Mouse (Mus musculus) midbrain, embryonic 13.5 days (tissue): ENCODE results near the gene Lpin3. TPM values are rescaled to one million over a fixed set of nuclear protein-coding genes. Genes with fewer than 3 reads are reported as not detected.

ENCODE experiments used
- ATAC-seq: fragments of 200-750 bp; cut with Nextera tagmentation; 2 replicates; pipeline ENCODE4 v1.8.0; 2017; ENCODE audit warnings: mild to moderate bottlenecking, moderate TSS enrichment, moderate library complexity
- H3K27ac ChIP-seq: fragments of 300-500 bp; sonication (generic); 2 replicates; pipeline ENCODE4 v1.5.1; 2015; ENCODE audit warnings: inconsistent platforms, mild to moderate bottlenecking, moderate library complexity
- H3K27me3 ChIP-seq: fragments of 300-500 bp; sonication (generic); 2 replicates; pipeline ENCODE4 v1.6.1; 2015; ENCODE audit warnings: mild to moderate bottlenecking, inconsistent platforms
- H3K36me3 ChIP-seq: fragments of 300-500 bp; sonication (generic); 2 replicates; pipeline ENCODE4 v1.6.1; 2015; ENCODE audit warnings: mild to moderate bottlenecking, inconsistent platforms
- H3K4me1 ChIP-seq: fragments of 300-500 bp; sonication (generic); replicated peaks from 2 replicates; pipeline ENCODE4 v1.6.1; 2015; ENCODE audit warnings: inconsistent platforms
- H3K4me2 ChIP-seq: fragments of 300-500 bp; sonication (generic); replicated peaks from 2 replicates; pipeline ENCODE4 v1.6.1; 2015; ENCODE audit warnings: moderate library complexity, mild to moderate bottlenecking, inconsistent platforms
- H3K4me3 ChIP-seq: fragments of 300-500 bp; sonication (generic); replicated peaks from 2 replicates; pipeline ENCODE4 v1.5.1; 2015; ENCODE audit warnings: mild to moderate bottlenecking, inconsistent platforms
- H3K9ac ChIP-seq: fragments of 300-500 bp; sonication (generic); replicated peaks from 2 replicates; pipeline ENCODE4 v1.6.1; 2015; ENCODE audit warnings: mild to moderate bottlenecking, inconsistent platforms
- H3K9me3 ChIP-seq: fragments of 300-500 bp; sonication (generic); 2 replicates; pipeline ENCODE4 v1.6.1; 2016; ENCODE audit warnings: mild to moderate bottlenecking, inconsistent platforms
- WGBS: fragments of 180-500 bp; shearing (Covaris S2); methylation state at CpG from one replicate; pipeline ENCODE4 v1.1.7; 2015; 5-methylcytosine and 5-hydroxymethylcytosine counted together
- polyA plus RNA-seq: library from polyadenylated mRNA; unstranded; fragments of >200 nt; fragmentation: Nextera tagmentation; extraction: Ambion mirVana; gene quantifications from 2 replicates; pipeline ENCODE4 v1.2.1, GENCODE M21; 2015

Lpin3 gene
- polyA plus RNA-seq, 1 experiment from 2014 or later = 0.38 TPM

- H3K27me3 ChIP-seq = no peaks in the 10 kb centered on the region
- H3K4me2 ChIP-seq = no peak overlapping the region
- 86% methylated on average over 4 of the region's 4 CpGs for WGBS
- H3K9ac ChIP-seq = no peak overlapping the region
- no peak overlapping the region for H3K27ac ChIP-seq
- no peak overlapping the region for H3K4me3 ChIP-seq
- no peak for ATAC-seq
- H3K36me3 ChIP-seq = peaks cover 86% of the 10 kb centered on the region
- H3K4me1 ChIP-seq = no peaks in the 10 kb centered on the region
- H3K9me3 ChIP-seq = no peaks in the 10 kb centered on the region
Measured at GRCm38 (mm10) chr2:160951595-160951994, 71.1 kb downstream of the Lpin3 start.

GRCm38 (mm10) chr2:160953131-160953873, 72.8 kb downstream of the Lpin3 start:
- H3K9me3 ChIP-seq = no peaks in the 10 kb centered on the region
- peaks cover 87% of the 10 kb centered on the region for H3K36me3 ChIP-seq
- no peak overlapping the region for H3K4me2 ChIP-seq
- ATAC-seq = no peak
- H3K9ac ChIP-seq = no peak overlapping the region
- H3K4me1 ChIP-seq = no peaks in the 10 kb centered on the region
- no peak overlapping the region for H3K4me3 ChIP-seq
- no peak overlapping the region for H3K27ac ChIP-seq
- WGBS = 85% methylated on average over 7 of the region's 7 CpGs
- no peaks in the 10 kb centered on the region for H3K27me3 ChIP-seq

GRCm38 (mm10) chr2:160954541-160954940, 74.1 kb downstream of the Lpin3 start:
- no peak overlapping the region for H3K4me2 ChIP-seq
- no peaks in the 10 kb centered on the region for H3K4me1 ChIP-seq
- peaks cover 82% of the 10 kb centered on the region for H3K36me3 ChIP-seq
- no peaks in the 10 kb centered on the region for H3K27me3 ChIP-seq
- H3K9me3 ChIP-seq = no peaks in the 10 kb centered on the region
- no peak overlapping the region for H3K27ac ChIP-seq
- no peak overlapping the region for H3K4me3 ChIP-seq
- no peak overlapping the region for H3K9ac ChIP-seq
- no peak for ATAC-seq
- WGBS = 93% methylated on average over 3 of the region's 3 CpGs

GRCm38 (mm10) chr2:160955331-160955730, 74.9 kb downstream of the Lpin3 start:
- no peaks in the 10 kb centered on the region for H3K27me3 ChIP-seq
- no peaks in the 10 kb centered on the region for H3K9me3 ChIP-seq
- 80% methylated on average over 7 of the region's 7 CpGs for WGBS
- no peak overlapping the region for H3K4me2 ChIP-seq
- no peak for ATAC-seq
- H3K9ac ChIP-seq = no peak overlapping the region
- peaks cover 80% of the 10 kb centered on the region for H3K36me3 ChIP-seq
- H3K4me3 ChIP-seq = no peak overlapping the region
- no peak overlapping the region for H3K27ac ChIP-seq
- H3K4me1 ChIP-seq = no peaks in the 10 kb centered on the region

Other genes starting within 250 kb of the Lpin3 start
- 115 and 116 TPM in 2 replicates for gene Top1, start 234.8 kb upstream of the Lpin3 start, polyA plus RNA-seq
- gene Plcg1, start 149.4 kb upstream of the Lpin3 start, polyA plus RNA-seq = 68.2 and 74.3 TPM in 2 replicates
- 17.1 TPM in 2 replicates for gene Zhx3, start 7.7 kb upstream of the Lpin3 start, polyA plus RNA-seq
- gene Emilin3, start 31.7 kb downstream of the Lpin3 start, polyA plus RNA-seq = 0.98 and 1.2 TPM in 2 replicates
- gene Chd6, start 228.4 kb downstream of the Lpin3 start, polyA plus RNA-seq = 42.6 and 44.9 TPM in 2 replicates